Mouse (Mus musculus) sigmoid colon, adult 10 weeks (tissue): Measurements from ENCODE around the gene Gpr19. TPM values are rescaled to one million over a fixed set of nuclear protein-coding genes. Genes with fewer than 3 reads are reported as not detected.

Source experiments
- polyA plus RNA-seq: library from polyadenylated mRNA; stranded (reverse); fragments of 350-450 nt; fragmentation: Illumina TruSeq; extraction: RNeasy Lipid Tissue Mini Kit (QIAGEN cat#74804); gene quantifications from one replicate; pipeline ENCODE4 v1.2.3, GENCODE M21; 2014; ENCODE audit warnings: low read depth, low replicate concordance

Gene Gpr19
- 2.1 TPM for polyA plus RNA-seq

DNA sequence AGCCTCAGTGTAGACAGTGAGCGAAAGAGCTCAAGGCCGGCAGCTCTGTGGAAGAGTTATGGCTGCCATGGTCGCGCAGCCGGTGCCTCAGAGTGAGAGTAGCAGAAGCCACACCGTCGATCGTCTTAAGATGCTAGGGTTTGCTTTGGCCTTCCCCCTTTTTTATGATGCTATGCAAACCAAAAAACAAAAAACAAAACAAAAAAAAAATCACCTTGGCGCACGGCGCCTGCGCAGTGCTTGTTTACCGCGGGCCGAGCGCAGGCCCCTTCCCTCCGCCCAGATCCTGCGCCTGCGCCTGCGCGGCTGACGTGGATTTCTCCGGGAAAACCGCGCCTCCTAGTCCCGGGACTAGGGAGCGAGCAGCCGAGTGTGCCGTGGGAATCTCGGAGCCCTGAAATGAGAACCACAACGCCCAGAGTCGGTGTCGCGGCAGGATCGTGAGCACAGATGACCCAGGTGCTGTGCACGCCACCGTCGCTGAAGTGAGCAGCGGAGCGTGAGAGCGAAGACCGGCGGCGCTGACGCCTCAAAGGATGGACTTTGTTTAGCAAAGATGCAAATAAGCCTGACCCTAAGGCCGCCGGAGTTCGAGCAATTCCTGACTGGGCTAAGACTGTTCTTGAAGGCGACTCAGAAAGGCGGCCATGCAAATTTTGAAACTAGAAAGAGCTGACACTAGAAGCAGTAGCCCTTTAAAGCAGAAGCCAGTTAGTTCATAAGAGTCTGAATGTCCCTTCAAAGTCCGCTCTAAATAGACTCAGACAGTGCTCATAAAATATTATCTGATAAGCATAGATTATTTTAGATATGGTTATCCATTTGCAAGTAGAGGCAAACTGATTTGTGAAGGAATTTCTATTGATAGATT lies at the start of gene Gpr19:
Gene Gpr19, minus strand, starts transcription at position 484 of the 871 bp plus-strand sequence.

DNA sequence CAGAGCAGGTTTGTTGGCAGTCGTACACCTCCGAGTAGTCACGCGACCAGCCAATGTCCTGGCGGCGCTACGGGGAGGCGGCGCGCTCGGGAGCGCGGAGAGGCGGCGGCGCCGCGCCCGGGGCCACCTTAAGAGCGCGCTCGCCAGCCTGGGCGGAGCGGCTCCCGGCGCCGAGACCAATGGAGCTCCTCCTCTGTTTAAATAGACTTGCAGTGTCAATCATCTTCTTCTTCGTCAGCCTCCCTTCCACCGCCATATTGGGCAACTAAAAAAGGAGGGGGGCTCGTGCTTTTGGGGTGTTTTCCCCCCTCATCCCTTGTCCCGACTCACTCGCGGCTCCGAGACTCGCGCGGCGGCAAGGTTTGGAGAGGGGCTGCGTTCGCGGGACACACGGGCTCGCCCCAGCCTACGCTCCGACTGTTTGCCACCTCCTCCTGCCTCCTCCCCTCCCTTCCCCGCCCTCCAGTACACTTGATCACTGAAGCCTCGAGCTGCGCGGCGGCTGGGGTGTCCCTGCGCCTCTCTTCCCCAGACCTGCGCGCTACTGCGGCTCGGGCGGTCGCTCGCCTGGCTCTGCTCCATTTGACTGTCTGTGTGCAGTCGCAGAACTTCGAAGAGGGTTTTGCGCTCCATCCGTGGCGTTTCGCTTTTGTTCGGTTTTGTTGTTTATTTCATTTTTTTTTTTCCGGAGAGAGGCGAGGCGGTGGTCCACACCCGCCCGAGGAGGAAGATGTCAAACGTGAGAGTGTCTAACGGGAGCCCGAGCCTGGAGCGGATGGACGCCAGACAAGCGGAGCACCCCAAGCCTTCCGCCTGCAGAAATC lies 22.0 kb upstream of the Gpr19 start, which contains the start of gene Cdkn1b:
Gene Cdkn1b, plus strand, starts transcription at position 212 of the 824 bp plus-strand sequence.

DNA sequence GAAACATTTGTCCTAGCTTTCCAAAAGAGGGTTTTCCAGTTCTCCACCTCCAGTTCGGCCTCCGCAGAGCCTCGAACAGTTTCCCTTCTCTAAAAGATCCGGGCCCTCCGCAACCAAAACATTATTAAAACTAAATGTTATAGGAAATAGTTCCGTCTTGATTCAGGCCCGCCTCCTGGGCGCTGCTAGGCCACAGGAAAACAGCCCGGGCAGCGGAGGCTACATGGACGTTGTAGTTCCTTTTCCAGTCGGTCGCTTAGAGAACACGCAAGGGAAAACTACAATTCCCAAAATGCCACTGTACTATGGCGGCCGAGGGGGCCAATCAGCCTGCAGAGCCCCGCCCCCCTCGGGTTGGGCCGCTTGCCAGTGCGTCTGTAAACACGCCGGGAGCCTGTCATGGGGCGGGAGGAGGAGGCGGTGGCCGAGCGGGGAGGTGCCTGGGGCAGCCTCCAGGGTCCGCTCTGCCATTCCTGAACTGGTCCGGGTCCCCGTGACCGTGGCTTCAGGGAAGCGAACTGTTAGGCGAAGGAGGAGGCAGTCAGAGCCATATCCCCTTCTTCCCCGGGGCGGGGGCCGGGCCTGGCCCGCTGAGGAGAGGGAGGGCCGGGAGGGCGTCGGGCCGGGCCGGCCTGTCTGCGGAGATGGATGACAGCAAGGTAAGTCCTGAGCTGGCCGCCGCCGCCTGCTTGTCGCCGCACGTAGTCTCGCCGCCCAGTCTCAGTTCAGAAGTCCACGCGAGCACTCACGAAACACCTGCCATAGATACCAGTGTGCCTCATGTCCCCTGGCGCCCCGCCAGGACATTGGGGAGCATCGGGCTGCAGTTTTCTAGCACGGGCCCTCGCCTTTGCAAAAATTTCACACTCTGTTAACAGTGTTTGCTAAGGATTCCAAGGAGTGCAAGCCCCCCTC lies 68.3 kb downstream of the Gpr19 start, which contains the start of gene Crebl2:
Gene Crebl2, plus strand, starts transcription at position 369 of the 915 bp plus-strand sequence.

Other genes with a start within 250 kb of the Gpr19 start
- 80.7 TPM for gene Dusp16, start 106.0 kb downstream of the Gpr19 start, polyA plus RNA-seq
- 34.6 TPM for gene Crebl2, start 68.4 kb downstream of the Gpr19 start, polyA plus RNA-seq
- 274 TPM for gene Cdkn1b, start 21.8 kb upstream of the Gpr19 start, polyA plus RNA-seq
- 6.2 TPM for gene Apold1, start 83.1 kb upstream of the Gpr19 start, polyA plus RNA-seq
- gene Ddx47, start 113.0 kb upstream of the Gpr19 start, polyA plus RNA-seq: 158 TPM
- gene Gprc5a, start 167.1 kb upstream of the Gpr19 start, polyA plus RNA-seq: 44.1 TPM
- not detected for gene Gprc5d, start 219.7 kb upstream of the Gpr19 start, polyA plus RNA-seq